Mouse (Mus musculus): ENCODE results near the gene Rps3a1. TPM values are rescaled to one million over a fixed set of nuclear protein-coding genes. Genes with fewer than 3 reads are reported as not detected.

Gene Rps3a1
- 100 to 1,000 TPM; 462 to 476 TPM for total RNA-seq (2021)
- long read RNA-seq, transcript Rps3a1-201 (6 exons, 977 nt) = major isoform, 393 of 440 reads
- long read RNA-seq, partial matches to known transcripts = 43 of 440 reads
- long read RNA-seq, other reads (novel, unspliced or antisense) = 4 of 440 reads

GRCm38 (mm10) chr3:86142263-86142933 is at the start of gene Rps3a1:
TSS of gene Rps3a1 (minus strand) at chr3:86142702.
- peak; percentile 100 for DNase-seq (ENCODE audit: low spot score in 2 of 2)

DNA sequence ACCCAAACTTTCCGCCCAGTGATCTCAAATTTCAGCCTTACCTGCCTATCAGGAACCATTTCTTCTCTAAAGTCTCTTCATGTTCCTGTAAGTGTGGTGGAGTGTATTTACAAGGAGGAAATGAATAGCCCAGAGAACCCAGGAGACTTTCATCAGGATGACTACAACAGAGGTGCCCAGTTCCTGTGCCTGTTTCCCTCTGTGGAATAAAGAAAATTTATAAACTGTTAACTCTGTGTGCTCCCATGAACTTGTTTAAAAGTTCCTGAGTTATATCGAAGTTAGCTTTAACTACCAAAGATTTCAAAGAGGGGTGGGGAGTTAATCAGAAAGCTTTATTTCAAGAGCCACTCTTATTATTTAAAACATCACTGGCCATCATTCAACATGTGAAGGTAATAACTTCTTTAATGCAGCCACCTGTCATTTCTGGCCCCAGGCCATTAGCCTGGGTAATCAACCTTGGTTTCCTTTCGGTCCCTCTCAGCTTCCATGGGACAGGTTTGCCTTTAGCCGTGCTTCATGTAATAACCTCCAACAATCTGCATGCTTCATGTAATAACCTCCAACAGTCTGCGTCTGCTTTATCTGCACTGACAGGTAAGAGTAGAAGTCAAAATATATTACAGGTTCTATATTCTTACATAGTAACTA is 45.4 kb upstream of the Rps3a1 start:
- no peak for DNase-seq (ENCODE audit: low spot score in 2 of 2)

- no peak for DNase-seq (ENCODE audit: low spot score in 2 of 2)
Measured at GRCm38 (mm10) chr3:86184546-86184945, 42.0 kb upstream of the Rps3a1 start.

GRCm38 (mm10) chr3:86181107-86181506 is 38.6 kb upstream of the Rps3a1 start:
- no peak for DNase-seq (ENCODE audit: low spot score in 2 of 2)

DNA sequence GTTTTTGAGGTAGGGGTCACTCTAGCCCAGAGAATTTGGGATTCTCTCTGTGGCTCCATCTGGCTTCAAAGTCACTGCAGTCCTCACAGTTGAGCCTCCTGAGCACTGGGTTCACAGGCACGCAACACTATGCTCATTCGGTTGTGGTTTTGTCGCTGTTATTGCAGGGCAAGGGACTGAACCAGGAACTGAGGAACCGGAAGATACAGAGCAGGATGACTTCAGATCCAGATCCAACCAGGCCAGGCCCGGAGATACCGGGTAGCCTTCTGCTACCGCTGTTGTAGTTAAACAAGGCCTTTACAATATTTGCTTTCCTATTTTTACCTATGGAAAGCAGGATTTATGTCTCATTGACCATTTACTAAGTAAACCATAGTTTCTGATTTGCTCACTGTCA is 37.2 kb upstream of the Rps3a1 start:
- DNase-seq (ENCODE audit: low spot score in 2 of 2) = no peak

- no peak for DNase-seq (ENCODE audit: low spot score in 2 of 2)
Measured at GRCm38 (mm10) chr3:86168841-86169425, 26.4 kb upstream of the Rps3a1 start.

GRCm38 (mm10) chr3:86149521-86149920 is 7.0 kb upstream of the Rps3a1 start:
- no peak for DNase-seq (ENCODE audit: low spot score in 2 of 2)

GRCm38 (mm10) chr3:86149063-86149462 is 6.6 kb upstream of the Rps3a1 start:
- DNase-seq (ENCODE audit: low spot score in 2 of 2) = no peak

GRCm38 (mm10) chr3:86143343-86143742 is 841 bp upstream of the Rps3a1 start:
- DNase-seq (ENCODE audit: low spot score in 2 of 2) = no peak

- DNase-seq (ENCODE audit: low spot score in 2 of 2) = no peak
Measured at GRCm38 (mm10) chr3:86142934-86143317, 424 bp upstream of the Rps3a1 start.

GRCm38 (mm10) chr3:86141886-86142262 is 628 bp downstream of the Rps3a1 start:
- peak in 1 of 2 experiments; percentile 49 for DNase-seq (ENCODE audit: low spot score in 2 of 2)

DNA sequence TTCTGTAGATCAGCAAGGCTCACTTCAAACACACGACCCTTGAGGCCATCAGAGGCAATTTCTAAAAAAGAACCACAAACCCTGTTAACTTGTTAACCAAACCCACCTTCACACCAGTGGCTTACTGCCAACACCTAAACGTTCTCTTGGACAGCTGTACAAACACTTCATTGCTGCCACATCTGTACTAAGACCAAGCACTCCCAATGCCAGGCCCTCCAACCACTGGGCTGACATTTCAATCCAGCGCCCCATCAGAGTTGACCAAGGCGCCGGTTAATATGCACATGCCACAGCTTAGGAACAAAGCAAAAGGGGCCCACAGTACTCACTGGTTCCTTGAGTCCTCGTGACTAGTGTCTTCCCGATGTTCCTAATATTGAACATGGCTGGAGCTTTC is 1.1 kb downstream of the Rps3a1 start:
- no peak for DNase-seq (ENCODE audit: low spot score in 2 of 2)

- no peak for DNase-seq (ENCODE audit: low spot score in 2 of 2)
Measured at GRCm38 (mm10) chr3:86139660-86140059, 2.8 kb downstream of the Rps3a1 start.

- DNase-seq (ENCODE audit: low spot score in 2 of 2) = no peak
Measured at GRCm38 (mm10) chr3:86136936-86137574, 5.4 kb downstream of the Rps3a1 start.

- no peak for DNase-seq (ENCODE audit: low spot score in 2 of 2)
Measured at GRCm38 (mm10) chr3:86135886-86136563, 6.5 kb downstream of the Rps3a1 start.

GRCm38 (mm10) chr3:86134939-86135638 is 7.4 kb downstream of the Rps3a1 start:
- DNase-seq (ENCODE audit: low spot score in 2 of 2) = no peak

- DNase-seq (ENCODE audit: low spot score in 2 of 2) = peak; percentile 86 to 87
Measured at GRCm38 (mm10) chr3:86129757-86130156, 12.7 kb downstream of the Rps3a1 start.

- DNase-seq (ENCODE audit: low spot score in 2 of 2) = no peak
Measured at GRCm38 (mm10) chr3:86123251-86123746, 19.2 kb downstream of the Rps3a1 start.

GRCm38 (mm10) chr3:86122156-86122555 is 20.3 kb downstream of the Rps3a1 start:
- DNase-seq (ENCODE audit: low spot score in 2 of 2) = no peak

DNA sequence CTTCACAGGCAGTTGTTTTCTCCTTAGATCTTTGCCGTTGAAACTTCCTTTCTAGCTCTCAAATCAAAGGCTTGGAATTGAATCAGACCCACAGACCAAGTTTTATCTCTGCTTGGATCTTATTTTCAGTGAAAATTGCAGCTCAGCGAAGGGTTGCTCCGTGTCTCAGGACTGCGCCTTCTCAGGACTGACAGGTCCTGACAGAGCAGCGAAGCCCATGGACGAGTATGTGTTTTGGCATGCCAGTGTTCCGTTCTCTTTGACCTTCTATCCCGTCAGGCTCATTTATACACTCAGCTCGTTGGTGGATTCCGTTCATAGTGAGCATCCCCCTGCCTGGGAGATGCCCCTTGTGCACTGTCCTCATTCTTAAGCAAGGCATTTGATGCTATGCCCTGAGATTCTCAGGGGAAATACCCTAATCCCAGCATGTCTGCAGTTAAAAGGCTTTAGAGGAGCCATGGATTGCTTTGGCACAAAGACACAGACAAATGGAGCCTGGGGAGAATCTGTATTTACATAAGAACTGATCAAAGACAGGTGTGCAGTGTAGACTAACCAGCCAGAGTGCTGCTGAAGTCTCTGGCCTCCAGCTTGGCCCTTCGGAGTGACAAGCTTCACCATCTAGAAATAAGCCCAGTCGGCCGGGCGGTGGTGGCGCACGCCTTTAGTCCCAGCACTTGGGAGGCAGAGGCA is 23.1 kb downstream of the Rps3a1 start:
- no peak for DNase-seq (ENCODE audit: low spot score in 2 of 2)

All from layer of hippocampus, postnatal 10 days (tissue).